20 mouse cellular contexts compared by ENCODE assay signal in the genomic region with DNA sequence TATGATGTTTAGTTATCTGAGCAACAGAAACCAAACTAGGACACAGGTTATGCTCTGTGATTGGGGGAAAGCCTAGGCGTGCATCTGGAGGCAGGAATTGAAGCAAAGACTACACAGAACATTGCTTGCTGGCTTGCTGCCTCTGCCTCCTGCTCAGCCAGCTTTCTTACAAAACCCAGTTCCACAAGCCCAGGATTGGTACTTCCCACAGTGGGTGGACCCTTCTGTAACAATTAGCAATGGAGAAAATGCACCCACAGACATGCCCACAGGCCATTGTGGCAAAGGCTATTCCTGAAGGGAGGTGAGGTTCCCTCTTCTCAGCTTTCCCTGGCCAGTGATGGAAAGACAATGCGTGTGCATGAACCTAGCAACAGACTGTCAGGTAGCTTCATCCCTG. TPM values are rescaled to one million over a fixed set of nuclear protein-coding genes. Genes with fewer than 3 reads are reported as not detected.
A peak's percentile ranks its signal among the peaks of the same experiment; 100 is the strongest.
DNase-seq lines count a peak whose midpoint lies in the region; ATAC-seq and TF ChIP-seq lines count a peak whose summit lies in the region.
"Had no signal": no experiment of that assay in that cellular context is flagged by ENCODE, and none has a peak within 500 bp of the region (broad histone marks: within the 10 kb centered on the region; RNA-seq: fewer than 3 reads in every experiment).

No protein-coding gene starts in this region.

- intact Hi-C loops in left cerebral cortex, postnatal 25 days (cut with DNase I) = no loop called here
- intact Hi-C loops in gastrocnemius, postnatal 36 days (cut with DNase I) = no loop called here

- peak overlapping the region; percentile 41; the same call in 1 of the 2 replicates for H3K27ac ChIP-seq in cortical plate, adult 2 months (ENCODE audit: insufficient read depth, low read length)
- H3K27ac ChIP-seq: embryonic facial prominence, embryonic 15.5 days; forebrain, embryonic 12.5 days; hindbrain, embryonic 14.5 days; limb, embryonic 12.5 days; liver, embryonic 15.5 days; neural tube, embryonic 15.5 days had no signal

- TF ChIP-seq POLR2A in cortical plate, adult 2 months (IDR thresholded peaks at IDR 0.05; ENCODE audit: extremely low read depth, insufficient read depth, low read length) = no peak

- no peak for ATAC-seq in cerebellum, adult (ENCODE audit: insufficient number of reproducible peaks, low FRiP score, low TSS enrichment)

- peak; percentile 32 to 47 for DNase-seq in cerebellum, postnatal 25 days
- peak; percentile 32 for DNase-seq in Muller cell, postnatal 12 days (ENCODE audit: inconsistent ontology term)
- DNase-seq in left cerebral cortex, postnatal 25 days (ENCODE audit: low spot score in 2 of 2) = peak; percentile 63 to 77
- no peak for DNase-seq in gastrocnemius, adult 18-20 months (ENCODE audit: low spot score)
- DNase-seq in liver = no peak
- DNase-seq in gastrocnemius, postnatal 36 days = no peak
- DNase-seq: B cell, adult 2 months; heart, postnatal 10 days; kidney, adult 8-10 months; kidney, postnatal 36 days; lung, postnatal 10 days; thymus, adult 2 months had no signal

- TF ChIP-seq CTCF in cortical plate, adult 2 months (IDR thresholded peaks at IDR 0.05; ENCODE audit: extremely low read depth, insufficient read depth, low read length) = no peak

- H3K4me1 ChIP-seq in cortical plate, adult 2 months (ENCODE audit: control insufficient read depth, insufficient read depth, low read length) = peaks cover 4% of the 10 kb centered on the region

- H3K4me3 ChIP-seq in cortical plate, adult 2 months (ENCODE audit: insufficient read depth, low read length) = no peak overlapping the region
- H3K4me3 ChIP-seq: embryonic facial prominence, embryonic 15.5 days; forebrain, embryonic 12.5 days; limb, embryonic 12.5 days; liver, embryonic 15.5 days; neural tube, embryonic 15.5 days had no signal

RNA-seq across cellular contexts. Expression of gene Fry, which starts 4.1 kb away (rescaled TPM):
- 78.6 and 79.3 TPM in 2 replicates for polyA plus RNA-seq in cortical plate, adult 2 months (2012; rRNA removed)
- 100 to 1,000 TPM; 166 to 187 TPM for total RNA-seq in left cerebral cortex, postnatal 25 days (2021)
- total RNA-seq in gastrocnemius, adult 18-20 months (2021) = 10 to 100 TPM; 59.8 to 70.0 TPM
- 10 to 100 TPM; 78.8 to 85.5 TPM for total RNA-seq in gastrocnemius, postnatal 36 days (2021)

Comparison
In these comparisons a context has a peak if more than half of its experiments do, and no peak if none do; other contexts are left out.
1. DNase-seq: peak in cerebellum, postnatal 25 days (2 of 2), Muller cell, postnatal 12 days (single experiment) and left cerebral cortex, postnatal 25 days (2 of 2); none in gastrocnemius, adult 18-20 months (single experiment), liver (single experiment) and gastrocnemius, postnatal 36 days (0 of 2).